Mouse (Mus musculus) erythroblast, embryonic 14.5 days (primary cell): ENCODE results near the gene Ifi202b.
"Not testable (repeated sequence)": the region's sequence is repeated elsewhere in the genome, so short reads cannot be mapped to it uniquely, and the experiment has no call there.

Experiments used
- GATA1 ChIP-seq: IDR thresholded peaks from 2 replicates; pipeline ENCODE4 v1.6.1; 2012; ENCODE audit warnings: low read length, inconsistent platforms, mixed read lengths
- TAL1 ChIP-seq: IDR thresholded peaks from 3 replicates; pipeline ENCODE4 v1.6.1; 2012; ENCODE audit warnings: low read length, inconsistent platforms, mixed read lengths

- TF ChIP-seq TAL1, GATA1: not testable (repeated sequence)
Measured at GRCm38 (mm10) chr1:173982694-173983305, at the start of gene Ifi202b.
